7 mouse cellular contexts compared by ENCODE assay signal in genomic region chrX:10716917-10717763, GRCm38 (mm10). TPM values are rescaled to one million over a fixed set of nuclear protein-coding genes. Genes with fewer than 3 reads are reported as not detected.
A peak's percentile ranks its signal among the peaks of the same experiment; 100 is the strongest.
DNase-seq lines count a peak whose midpoint lies in the region; ATAC-seq and TF ChIP-seq lines count a peak whose summit lies in the region.

No protein-coding gene starts in this region.

- no peaks in the 10 kb centered on the region for H3K27me3 ChIP-seq in intestine, postnatal 0 days (replicated peaks; ENCODE audit: control insufficient read depth, insufficient read depth, low read length)
- H3K27me3 ChIP-seq in midbrain, embryonic 11.5 days (ENCODE audit: control insufficient read depth, insufficient read depth, low read length) = no peaks in the 10 kb centered on the region

- no peaks in the 10 kb centered on the region for H3K9me3 ChIP-seq in intestine, postnatal 0 days (ENCODE audit: control insufficient read depth)
- no peaks in the 10 kb centered on the region for H3K9me3 ChIP-seq in midbrain, embryonic 11.5 days (ENCODE audit: control insufficient read depth, low read length)

- no peak for TF ChIP-seq CTCF in intestine, postnatal 0 days (IDR thresholded peaks at IDR 0.05; ENCODE audit: low read depth)

- 16% methylated on average over 50 of the region's 50 CpGs for WGBS in intestine, postnatal 0 days
- WGBS in midbrain, embryonic 11.5 days = 16% methylated on average over 49 of the region's 50 CpGs

- peak; percentile 86 for ATAC-seq in intestine, postnatal 0 days
- ATAC-seq in midbrain, embryonic 11.5 days (ENCODE audit: low FRiP score) = peak; percentile 92

- H3K9ac ChIP-seq in intestine, postnatal 0 days (ENCODE audit: low read depth, low read length) = peak overlapping the region; percentile 51
- H3K9ac ChIP-seq in midbrain, embryonic 11.5 days (ENCODE audit: low read length) = peak overlapping the region; percentile 73

- no peaks in the 10 kb centered on the region for H3K36me3 ChIP-seq in intestine, postnatal 0 days (ENCODE audit: control insufficient read depth, insufficient read depth)
- H3K36me3 ChIP-seq in midbrain, embryonic 11.5 days (ENCODE audit: control insufficient read depth, insufficient read depth, low read length) = no peaks in the 10 kb centered on the region

- intact Hi-C loops in left cerebral cortex, postnatal 4 days (cut with DNase I) = loop anchor here (10.0 kb wide), 1 partner anchor 378 kb away; no protein-coding TSS in a partner anchor

- peak; percentile 81 to 84 for DNase-seq in adrenal gland, adult 18-20 months (ENCODE audit: low spot score in 2 of 2)
- peak; percentile 84 for DNase-seq in embryo, embryonic 11 days
- DNase-seq in gastrocnemius, postnatal 4 days (ENCODE audit: low spot score in 2 of 2) = peak; percentile 55 to 78
- peak; percentile 85 for DNase-seq in left cerebral cortex, postnatal 4 days
- DNase-seq in midbrain, embryonic 11.5 days (ENCODE audit: low spot score, missing footprints) = peak; percentile 92
- DNase-seq in skeletal muscle tissue, adult 2 months (ENCODE audit: low read depth, low spot score) = peak; percentile 86

- H3K4me3 ChIP-seq in intestine, postnatal 0 days (ENCODE audit: low read depth, low read length) = peak overlapping the region; percentile 56
- peak overlapping the region; percentile 51 for H3K4me3 ChIP-seq in midbrain, embryonic 11.5 days (ENCODE audit: low read depth, low read length)

- peak overlapping the region; percentile 82 for H3K27ac ChIP-seq in intestine, postnatal 0 days (ENCODE audit: low read depth, low read length)
- H3K27ac ChIP-seq in midbrain, embryonic 11.5 days (ENCODE audit: low read depth, low read length) = 0 out of 2 replicates have a peak overlapping the region, but pooled peaks have one; percentile 20

- H3K4me2 ChIP-seq in intestine, postnatal 0 days (replicated peaks; ENCODE audit: low read depth) = peak overlapping the region; percentile 70
- H3K4me2 ChIP-seq in midbrain, embryonic 11.5 days = peak overlapping the region; percentile 58

- no peaks in the 10 kb centered on the region for H3K4me1 ChIP-seq in intestine, postnatal 0 days (replicated peaks; ENCODE audit: control insufficient read depth, insufficient read depth, low read length)
- H3K4me1 ChIP-seq in midbrain, embryonic 11.5 days (ENCODE audit: control insufficient read depth, insufficient read depth, low read length) = no peaks in the 10 kb centered on the region

RNA-seq across cellular contexts. Expression of gene Mid1ip1, which starts 2.3 kb away (rescaled TPM):
- 10 to 100 TPM; 67.7 to 82.5 TPM for total RNA-seq in adrenal gland, adult 18-20 months (2021)
- total RNA-seq in gastrocnemius, postnatal 4 days (2021) = 10 to 100 TPM; 16.5 to 19.3 TPM
- polyA plus RNA-seq in intestine, postnatal 0 days (2015; fragmentation: Nextera tagmentation; extraction: Ambion mirVana) = 32.6 and 34.9 TPM in 2 replicates
- total RNA-seq in left cerebral cortex, postnatal 4 days (2021) = 10 to 100 TPM; 74.2 to 80.6 TPM
- 30.5 and 33.7 TPM in 2 replicates for polyA plus RNA-seq in midbrain, embryonic 11.5 days (2014; fragmentation: Nextera tagmentation; extraction: Ambion mirVana)

Comparison
In these comparisons a context has a peak if more than half of its experiments do, and no peak if none do; other contexts are left out.
1. Peak in every context shown above with its lines: DNase-seq, ATAC-seq, H3K4me3 ChIP-seq and H3K27ac ChIP-seq.